Mouse (Mus musculus): ENCODE data around the gene Disp1. TPM values are rescaled to one million over a fixed set of nuclear protein-coding genes. Genes with fewer than 3 reads are reported as not detected.

Gene Disp1
- polyA plus RNA-seq, 1 experiment = 5.2 TPM

- no peak overlapping the region for H3K4me3 ChIP-seq (replicated peaks; ENCODE audit: insufficient read depth, low read depth, low read length)
- H3K4me1 ChIP-seq (ENCODE audit: control insufficient read depth, insufficient read depth, low read length) = no peaks in the 10 kb centered on the region
- H3K27ac ChIP-seq (ENCODE audit: insufficient read depth, low read length) = no peak overlapping the region
- 97% methylated on average over 23 of the region's 23 CpGs for WGBS
- H3K27me3 ChIP-seq (ENCODE audit: control insufficient read depth, insufficient read depth, low read length) = no peaks in the 10 kb centered on the region
- TF ChIP-seq POLR2A (IDR thresholded peaks at IDR 0.05; ENCODE audit: borderline replicate concordance, insufficient read depth, low read length) (no peak), CTCF (IDR thresholded peaks at IDR 0.05; ENCODE audit: borderline replicate concordance, insufficient read depth, low read depth, low read length) (no peak)
- no peak for DNase-seq
Measured at GRCm38 (mm10) chr1:183088661-183089060, 132.7 kb downstream of the Disp1 start.

- no peak overlapping the region for H3K4me3 ChIP-seq (replicated peaks; ENCODE audit: insufficient read depth, low read depth, low read length)
- no peaks in the 10 kb centered on the region for H3K4me1 ChIP-seq (ENCODE audit: control insufficient read depth, insufficient read depth, low read length)
- 91% methylated on average over 14 of the region's 14 CpGs for WGBS
- no peaks in the 10 kb centered on the region for H3K27me3 ChIP-seq (ENCODE audit: control insufficient read depth, insufficient read depth, low read length)
- no peak overlapping the region for H3K27ac ChIP-seq (ENCODE audit: insufficient read depth, low read length)
- no peak for DNase-seq
- TF ChIP-seq POLR2A (IDR thresholded peaks at IDR 0.05; ENCODE audit: borderline replicate concordance, insufficient read depth, low read length) = no peak
- TF ChIP-seq CTCF (IDR thresholded peaks at IDR 0.05; ENCODE audit: borderline replicate concordance, insufficient read depth, low read depth, low read length) = no peak
Measured at GRCm38 (mm10) chr1:183086843-183087242, 134.5 kb downstream of the Disp1 start.

GRCm38 (mm10) chr1:183084085-183085050 is 137.0 kb downstream of the Disp1 start:
- Histone ChIP-seq H3K27ac (ENCODE audit: insufficient read depth, low read length) (no peak overlapping the region), H3K27me3 (ENCODE audit: control insufficient read depth, insufficient read depth, low read length) (no peaks in the 10 kb centered on the region), H3K4me3 (replicated peaks; ENCODE audit: insufficient read depth, low read depth, low read length) (no peak overlapping the region), H3K4me1 (ENCODE audit: control insufficient read depth, insufficient read depth, low read length) (no peaks in the 10 kb centered on the region)
- TF ChIP-seq CTCF (IDR thresholded peaks at IDR 0.05; ENCODE audit: borderline replicate concordance, insufficient read depth, low read depth, low read length) = no peak
- TF ChIP-seq POLR2A (IDR thresholded peaks at IDR 0.05; ENCODE audit: borderline replicate concordance, insufficient read depth, low read length) = no peak
- WGBS = 36% methylated on average over 8 of the region's 8 CpGs
- DNase-seq = no peak

- 80% methylated on average over 4 of the region's 4 CpGs for WGBS
- TF ChIP-seq POLR2A (IDR thresholded peaks at IDR 0.05; ENCODE audit: borderline replicate concordance, insufficient read depth, low read length) (no peak), CTCF (IDR thresholded peaks at IDR 0.05; ENCODE audit: borderline replicate concordance, insufficient read depth, low read depth, low read length) (no peak)
- no peak overlapping the region for H3K4me3 ChIP-seq (replicated peaks; ENCODE audit: insufficient read depth, low read depth, low read length)
Measured at GRCm38 (mm10) chr1:183082436-183082835, 138.9 kb downstream of the Disp1 start.

GRCm38 (mm10) chr1:183081126-183081525 is 140.2 kb downstream of the Disp1 start:
- TF ChIP-seq POLR2A (IDR thresholded peaks at IDR 0.05; ENCODE audit: borderline replicate concordance, insufficient read depth, low read length) (no peak), CTCF (IDR thresholded peaks at IDR 0.05; ENCODE audit: borderline replicate concordance, insufficient read depth, low read depth, low read length) (no peak)
- no peaks in the 10 kb centered on the region for H3K27me3 ChIP-seq (ENCODE audit: control insufficient read depth, insufficient read depth, low read length)
- no peak overlapping the region for H3K4me3 ChIP-seq (replicated peaks; ENCODE audit: insufficient read depth, low read depth, low read length)
- no peaks in the 10 kb centered on the region for H3K4me1 ChIP-seq (ENCODE audit: control insufficient read depth, insufficient read depth, low read length)
- no peak for DNase-seq
- H3K27ac ChIP-seq (ENCODE audit: insufficient read depth, low read length) = no peak overlapping the region

More at GRCm38 (mm10) chr1:183082436-183082835, 138.9 kb downstream of the Disp1 start:
- DNase-seq = no peak
- Histone ChIP-seq H3K27ac (ENCODE audit: insufficient read depth, low read length) (no peak overlapping the region), H3K27me3 (ENCODE audit: control insufficient read depth, insufficient read depth, low read length) (no peaks in the 10 kb centered on the region), H3K4me1 (ENCODE audit: control insufficient read depth, insufficient read depth, low read length) (no peaks in the 10 kb centered on the region)

GRCm38 (mm10) chr1:183075121-183075822 is 146.1 kb downstream of the Disp1 start:
- Histone ChIP-seq H3K27me3 (ENCODE audit: control insufficient read depth, insufficient read depth, low read length) (no peaks in the 10 kb centered on the region), H3K27ac (ENCODE audit: insufficient read depth, low read length) (no peak overlapping the region), H3K4me1 (ENCODE audit: control insufficient read depth, insufficient read depth, low read length) (no peaks in the 10 kb centered on the region), H3K4me3 (replicated peaks; ENCODE audit: insufficient read depth, low read depth, low read length) (no peak overlapping the region)
- no peak for DNase-seq
- 61% methylated on average over 15 of the region's 15 CpGs for WGBS
- TF ChIP-seq POLR2A (IDR thresholded peaks at IDR 0.05; ENCODE audit: borderline replicate concordance, insufficient read depth, low read length) = no peak
- TF ChIP-seq CTCF (IDR thresholded peaks at IDR 0.05; ENCODE audit: borderline replicate concordance, insufficient read depth, low read depth, low read length) = no peak

GRCm38 (mm10) chr1:183072263-183073050 is 148.9 kb downstream of the Disp1 start:
- Histone ChIP-seq H3K4me1 (ENCODE audit: control insufficient read depth, insufficient read depth, low read length) (no peaks in the 10 kb centered on the region), H3K27ac (ENCODE audit: insufficient read depth, low read length) (no peak overlapping the region), H3K27me3 (ENCODE audit: control insufficient read depth, insufficient read depth, low read length) (no peaks in the 10 kb centered on the region), H3K4me3 (replicated peaks; ENCODE audit: insufficient read depth, low read depth, low read length) (no peak overlapping the region)
- TF ChIP-seq POLR2A (IDR thresholded peaks at IDR 0.05; ENCODE audit: borderline replicate concordance, insufficient read depth, low read length) (no peak), CTCF (IDR thresholded peaks at IDR 0.05; ENCODE audit: borderline replicate concordance, insufficient read depth, low read depth, low read length) (no peak)
- 62% methylated on average over 12 of the region's 12 CpGs for WGBS
- DNase-seq = no peak
